Mouse (Mus musculus) cerebellum, adult (tissue): ENCODE measurements around the gene Cracr2b.

Experiments
- ATAC-seq: cut with Nextera tagmentation; 2 replicates; pipeline ENCODE4 v1.9.2; 2017; ENCODE audit warnings: mild to moderate bottlenecking, moderate library complexity, mixed read lengths; ENCODE audit not compliant: insufficient number of reproducible peaks, low FRiP score, low TSS enrichment

Gene Cracr2b

GRCm38 (mm10) chr7:141510681-141511191, 49.8 kb downstream of the Cracr2b start:
- peak; percentile 74; the same call in 1 of the 2 replicates for ATAC-seq
